Mouse (Mus musculus): ENCODE measurements at regions not wholly inside any gene's neighbourhood (a gene's known extent, or its start where the extent isn't known, plus 50 kb on each side); places are given as distances from the start of the nearest gene placed in this dataset.

- no peak for TF ChIP-seq MAFK (IDR thresholded peaks at IDR 0.05; ENCODE audit: insufficient read depth, low read depth, low read length)
- no peak for TF ChIP-seq HCFC1 (IDR thresholded peaks at IDR 0.05; ENCODE audit: borderline replicate concordance, insufficient read depth, low read length)
Measured at GRCm38 (mm10) chr13:25983659-25984058, 713.4 kb upstream of the Nrsn1 start.
